Mouse (Mus musculus): ENCODE measurements around the gene Ubac1. TPM values are rescaled to one million over a fixed set of nuclear protein-coding genes. Genes with fewer than 3 reads are reported as not detected.

Ubac1 gene
- polyA plus RNA-seq, 1 experiment, result 58.8 TPM

DNA sequence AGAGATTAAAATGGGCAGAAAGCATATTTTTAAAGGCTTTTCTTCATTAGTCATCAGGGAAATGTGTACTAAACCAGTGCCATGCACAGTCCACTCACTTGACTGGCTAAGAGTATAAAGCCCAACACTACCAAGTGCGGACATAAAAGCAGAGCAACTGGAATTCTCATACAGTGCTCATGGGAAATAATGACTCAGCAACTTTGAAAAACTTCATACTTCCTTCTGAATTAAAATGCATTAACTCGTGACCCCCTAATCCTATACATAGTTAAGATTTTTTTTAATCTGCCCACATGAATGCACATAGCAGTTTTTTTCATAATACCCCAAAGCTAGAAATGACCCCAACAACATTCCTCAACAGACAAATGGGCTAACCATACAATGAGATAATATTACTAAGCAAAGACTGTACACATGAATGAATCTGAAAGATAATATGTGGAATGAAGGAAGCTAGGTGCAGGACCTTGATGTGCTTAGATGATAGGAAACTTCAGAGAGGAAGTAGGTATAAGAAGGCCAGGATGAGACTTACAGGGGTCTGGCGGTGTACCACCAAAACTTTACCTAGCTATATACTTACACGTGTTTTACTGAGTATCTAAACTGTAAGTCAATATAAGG, 46.3 kb downstream of the Ubac1 start:
- no peak for DNase-seq (ENCODE audit: low read depth)

DNA sequence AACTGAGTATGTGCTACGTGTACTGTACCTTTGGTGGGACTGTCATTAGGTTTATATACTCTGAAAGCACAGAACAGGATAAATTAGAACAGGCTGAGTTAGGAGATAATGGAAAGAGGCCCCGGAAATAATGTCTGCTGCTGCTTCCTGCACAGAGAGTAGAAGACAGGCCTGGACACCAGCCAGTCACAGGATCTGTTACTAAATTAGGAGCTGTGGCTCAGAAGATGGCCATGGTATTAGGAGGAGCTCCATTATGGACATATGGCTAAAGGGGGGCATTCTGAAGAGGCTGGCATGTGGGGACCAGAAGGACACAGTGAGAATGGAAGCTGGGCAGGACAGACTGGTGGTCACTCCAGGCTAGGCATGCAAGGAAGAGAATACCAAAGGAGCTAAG, 51.1 kb downstream of the Ubac1 start:
- no peak for DNase-seq (ENCODE audit: low read depth)

DNA sequence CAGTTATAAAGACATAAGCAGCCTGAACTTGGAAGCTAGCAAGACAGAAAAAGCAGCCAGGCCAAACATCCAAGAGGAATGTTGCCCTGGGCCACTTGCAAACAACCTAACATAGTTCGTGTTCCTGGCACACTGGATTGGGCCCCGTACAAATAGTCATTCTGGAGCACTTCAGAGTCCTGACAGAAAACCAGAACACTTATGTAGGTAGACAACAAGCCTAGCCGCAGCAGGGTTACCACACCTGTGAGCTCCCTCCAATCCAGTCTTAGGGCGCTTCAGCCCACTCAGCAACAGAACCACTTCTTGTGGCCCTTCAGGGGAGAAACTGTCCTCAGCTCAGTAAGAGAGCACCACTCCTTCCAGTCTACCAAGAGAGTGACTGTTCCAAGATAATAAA, 52.2 kb downstream of the Ubac1 start:
- DNase-seq (ENCODE audit: low read depth), result no peak

DNA sequence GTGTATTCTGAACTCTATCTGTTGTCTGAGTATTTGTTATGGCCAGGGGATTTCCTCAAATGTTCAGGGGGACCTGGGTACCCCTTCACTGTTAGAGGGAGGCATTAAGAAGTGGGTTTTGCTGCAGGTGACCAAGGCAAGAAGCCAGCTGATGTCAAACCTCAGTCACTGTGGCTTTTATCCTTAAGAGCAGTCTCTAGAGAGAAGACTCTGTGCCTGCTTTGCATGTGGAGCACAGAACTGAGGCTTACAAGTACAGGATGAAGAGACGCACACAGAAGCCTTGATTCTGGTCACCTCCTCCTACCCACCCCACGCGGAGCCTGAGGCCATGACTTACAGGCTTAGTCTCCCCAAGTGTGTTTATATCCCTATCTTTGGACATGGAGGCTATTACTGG, 72.3 kb downstream of the Ubac1 start:
- no peak for DNase-seq (ENCODE audit: low read depth)

Other genes with a start within 250 kb of the Ubac1 start
- 0.38 and 0.53 TPM in 2 replicates for gene Lcn11, start 244.7 kb downstream of the Ubac1 start, polyA plus RNA-seq (2012; rRNA removed)
- not detected in 2 replicates for gene Gm13539, start 239.5 kb downstream of the Ubac1 start, polyA plus RNA-seq (2012; rRNA removed)
- gene Glt6d1, start 205.9 kb downstream of the Ubac1 start, polyA plus RNA-seq (2012; rRNA removed), result 0.36 and 0.76 TPM in 2 replicates
- gene Lcn9, start 198.6 kb downstream of the Ubac1 start, polyA plus RNA-seq (2012; rRNA removed), result 2,439 and 2,836 TPM in 2 replicates
- 0.13 and 0.16 TPM in 2 replicates for gene Sohlh1, start 174.5 kb downstream of the Ubac1 start, polyA plus RNA-seq (2012; rRNA removed)
- gene Kcnt1, start 158.0 kb downstream of the Ubac1 start, polyA plus RNA-seq (2012; rRNA removed), result 14.6 and 26.8 TPM in 2 replicates
- 13.0 and 17.7 TPM in 2 replicates for gene Camsap1, start 38.5 kb downstream of the Ubac1 start, polyA plus RNA-seq (2012; rRNA removed)
- gene Nacc2, start 101.5 kb upstream of the Ubac1 start, polyA plus RNA-seq (2012; rRNA removed), result 34.9 and 43.5 TPM in 2 replicates
- gene Lhx3, start 186.5 kb upstream of the Ubac1 start, polyA plus RNA-seq (2012; rRNA removed), result 0.07 TPM in 1 of 2 replicates, not detected in the other
- gene Qsox2, start 215.8 kb upstream of the Ubac1 start, polyA plus RNA-seq (2012; rRNA removed), result 51.8 and 70.0 TPM in 2 replicates